Mouse (Mus musculus) kidney, postnatal 36 days (tissue): Measurements from ENCODE around the gene Smarcb1.

Experiments used
- DNase-seq, 2 experiments: peaks; one replicate each; pipeline ENCODE4 v3.0.0; 2021 to 2022; ENCODE audit warnings: mixed read lengths in 2 of 2

The Smarcb1 gene

DNA sequence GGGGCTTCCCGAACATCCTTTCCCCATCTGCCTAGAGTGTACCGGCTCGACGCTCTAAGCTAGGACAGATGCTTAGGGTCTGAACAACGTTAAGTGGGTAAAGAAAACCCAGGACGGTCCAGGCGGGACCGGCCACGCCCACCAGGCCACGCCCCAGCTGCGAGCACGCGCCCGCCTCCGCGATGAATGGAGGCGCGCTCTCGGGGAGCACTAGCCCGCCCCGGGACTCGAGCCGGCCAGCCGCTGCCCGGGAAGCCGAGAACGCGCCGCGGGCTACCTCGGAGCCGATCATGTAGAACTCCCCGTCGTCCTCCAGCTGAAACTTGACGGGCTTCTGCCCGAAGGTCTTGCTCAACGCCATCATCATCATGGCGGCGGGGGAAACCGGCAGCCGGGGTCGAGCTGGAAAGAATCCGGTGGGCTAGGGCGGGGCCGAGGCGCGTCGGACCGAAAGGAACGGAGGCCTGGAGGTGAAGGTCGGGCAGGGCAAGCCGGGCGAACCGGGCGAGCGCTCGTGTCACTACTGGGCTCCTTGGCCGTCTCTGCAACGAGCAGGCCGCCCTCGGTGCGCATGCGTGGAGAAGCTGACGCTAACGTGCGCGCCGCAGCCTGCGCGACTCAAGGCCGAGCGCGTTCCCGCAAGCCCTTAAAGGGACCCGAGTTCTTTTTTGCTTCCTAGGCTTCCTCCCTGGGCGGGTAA lies at the start of gene Smarcb1:
Gene Smarcb1, minus strand, starts transcription at position 592 of the 700 bp plus-strand sequence.
- DNase-seq = peak; percentile 96 to 98

GRCm38 (mm10) chr10:75954381-75954811 lies 33.0 kb upstream of the Smarcb1 start, which contains the start of gene Gm5134:
Gene Gm5134, plus strand, starts transcription at chr10:75954514.
- DNase-seq = no peak

DNA sequence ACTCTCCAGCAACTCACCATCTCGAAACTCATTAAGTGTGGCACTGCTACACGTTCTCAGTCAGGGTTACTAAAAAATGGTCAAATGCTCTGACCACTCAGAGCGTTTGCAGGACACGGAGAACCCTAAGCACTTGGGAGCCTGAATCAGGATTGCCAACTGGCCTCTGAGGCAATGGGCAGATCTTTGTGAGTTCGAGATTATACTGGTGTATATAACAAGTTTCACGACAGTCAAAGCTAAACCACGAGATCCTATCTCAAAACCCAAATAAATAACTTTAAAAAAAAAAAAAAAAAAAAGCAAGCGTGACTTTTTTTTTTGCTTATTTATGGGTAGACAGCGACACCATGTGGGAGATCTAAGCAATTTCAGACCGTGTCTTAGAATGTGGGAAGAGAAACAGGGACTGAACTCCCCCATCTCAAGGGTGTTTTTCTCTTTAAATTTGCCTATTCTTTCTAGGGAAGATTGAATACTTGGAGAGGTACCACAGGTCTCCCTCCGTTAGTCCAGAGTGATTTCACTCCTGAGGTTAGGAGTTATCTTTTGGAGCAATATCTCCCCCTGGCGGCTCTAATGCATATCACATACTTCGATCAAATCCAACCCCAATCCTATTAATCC lies 30.1 kb upstream of the Smarcb1 start:
- peak; percentile 54 to 74 for DNase-seq

DNA sequence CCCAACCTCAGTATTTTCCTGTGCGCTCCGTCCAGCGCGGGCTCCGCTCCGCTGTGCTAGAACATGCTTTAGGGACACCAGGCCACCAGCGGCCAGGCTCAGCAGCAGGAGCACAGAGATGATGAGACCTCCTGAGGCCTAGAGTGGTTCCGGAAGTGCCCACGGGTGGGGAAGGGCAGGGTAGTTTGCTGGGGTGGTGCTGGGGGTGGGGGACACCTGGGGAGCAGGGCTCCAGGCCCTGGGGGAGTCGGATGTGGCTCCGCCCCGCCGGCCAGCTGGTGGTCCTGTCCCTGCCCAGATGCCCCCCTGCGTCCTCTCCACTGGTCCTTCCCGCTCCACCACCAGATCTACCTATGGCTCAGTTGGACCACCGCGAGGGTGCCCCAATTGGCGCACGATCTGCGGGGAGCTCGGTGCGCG lies 29.4 kb upstream of the Smarcb1 start:
- DNase-seq = peak; percentile 34 to 53

DNA sequence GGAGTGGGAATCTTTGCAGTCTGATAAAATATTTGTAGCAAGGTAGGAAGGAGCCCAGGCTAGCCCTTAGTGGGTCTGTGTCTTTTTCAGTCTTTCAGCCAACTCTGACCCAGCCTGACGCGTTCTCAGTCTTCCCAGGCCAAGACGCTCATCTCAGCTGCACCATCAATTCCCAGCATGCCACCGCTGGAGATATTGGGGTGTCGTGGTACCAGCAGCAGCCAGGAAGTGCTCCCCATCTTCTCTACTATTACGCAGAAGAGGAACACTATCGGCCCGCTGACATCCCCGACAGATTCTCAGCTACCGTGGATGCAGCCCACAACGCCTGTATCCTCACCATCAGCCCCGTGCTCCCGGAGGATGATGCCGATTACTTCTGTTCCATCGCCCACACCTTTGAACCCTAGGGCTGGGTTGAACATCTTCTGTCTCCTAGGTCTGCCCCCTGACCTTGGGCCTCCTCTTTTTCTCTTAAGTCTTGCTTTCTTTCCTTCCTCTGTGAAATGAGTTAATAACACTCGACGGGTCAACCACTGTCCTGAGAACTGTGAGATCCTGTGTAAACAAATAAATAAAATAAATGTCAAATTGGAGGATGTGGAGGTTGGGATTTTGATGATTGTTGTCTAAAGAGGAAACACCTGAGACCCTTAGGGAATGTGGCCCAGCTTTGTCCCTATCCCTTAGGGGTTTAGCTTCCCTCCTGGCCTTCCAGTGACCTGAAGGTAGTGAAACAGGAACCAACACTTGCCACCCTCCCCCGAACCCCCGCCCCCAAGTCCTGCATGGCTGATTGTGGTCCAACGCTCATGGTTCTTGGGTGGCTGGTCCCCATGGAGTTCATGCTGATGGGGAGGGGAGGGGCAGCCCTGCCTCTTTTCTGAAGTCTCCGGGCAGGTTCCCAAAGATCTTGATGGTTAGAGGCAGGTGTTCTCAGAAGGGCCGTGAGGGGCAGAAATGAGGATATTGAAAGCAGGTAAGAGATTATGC lies 27.9 kb upstream of the Smarcb1 start:
- DNase-seq = peak; percentile 30 to 34

DNA sequence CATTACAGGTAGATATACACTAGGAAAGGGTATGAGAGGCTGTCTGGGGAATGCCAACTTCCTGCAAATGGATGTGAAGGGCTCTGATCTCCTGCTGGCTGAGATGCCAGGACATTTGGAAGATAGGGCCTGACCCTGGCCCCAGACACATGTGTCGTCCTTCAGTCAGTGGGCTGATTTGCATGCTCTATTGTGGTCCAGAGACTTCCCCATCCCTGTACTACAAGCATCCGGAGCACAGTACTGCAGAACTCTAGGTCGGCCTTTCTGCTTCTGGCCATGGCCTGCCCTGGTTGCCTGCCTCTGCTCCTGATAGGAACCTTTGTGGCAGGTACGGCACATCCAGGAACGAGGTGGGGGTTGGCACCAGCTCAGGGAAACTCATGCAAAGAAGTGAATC lies 26.7 kb upstream of the Smarcb1 start:
- no peak for DNase-seq

GRCm38 (mm10) chr10:75945896-75946295 lies 24.5 kb upstream of the Smarcb1 start:
- no peak for DNase-seq

GRCm38 (mm10) chr10:75945213-75945612 lies 23.8 kb upstream of the Smarcb1 start:
- DNase-seq = peak in 1 of 2 experiments; percentile 0

DNA sequence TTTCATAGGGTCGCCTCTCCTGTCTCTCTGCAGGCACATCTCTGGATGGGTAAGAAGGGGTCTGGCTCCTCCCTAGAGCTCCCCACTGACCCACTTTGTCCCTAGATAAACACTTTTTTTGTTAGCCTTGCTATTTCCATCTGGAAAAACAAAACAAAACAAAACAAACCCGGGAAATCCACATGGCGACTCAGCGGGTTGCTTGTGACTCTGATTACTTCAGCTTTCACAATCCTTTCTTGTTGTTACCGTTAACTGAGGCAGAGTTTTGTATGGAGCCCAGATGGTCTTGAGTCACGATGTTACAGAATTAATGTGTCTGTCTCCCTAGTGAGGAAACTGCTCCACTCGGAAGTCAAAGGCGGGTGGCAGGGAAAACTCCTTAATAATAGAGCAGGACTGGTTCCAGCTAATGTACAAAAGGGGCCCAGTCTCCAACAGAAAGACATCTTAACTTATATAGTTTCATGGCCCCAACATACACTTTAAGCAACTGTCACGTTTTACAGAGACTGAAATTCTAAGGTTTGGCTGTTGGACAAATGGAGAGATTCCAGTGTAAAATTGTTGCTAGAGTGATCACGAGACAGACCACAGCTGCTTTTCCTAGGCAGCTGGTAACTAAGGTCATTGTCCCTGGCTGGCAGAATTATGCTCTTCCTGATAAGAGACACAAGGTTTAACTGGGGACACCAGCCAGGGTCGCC lies 22.8 kb upstream of the Smarcb1 start:
- DNase-seq = peak; percentile 43 to 56

DNA sequence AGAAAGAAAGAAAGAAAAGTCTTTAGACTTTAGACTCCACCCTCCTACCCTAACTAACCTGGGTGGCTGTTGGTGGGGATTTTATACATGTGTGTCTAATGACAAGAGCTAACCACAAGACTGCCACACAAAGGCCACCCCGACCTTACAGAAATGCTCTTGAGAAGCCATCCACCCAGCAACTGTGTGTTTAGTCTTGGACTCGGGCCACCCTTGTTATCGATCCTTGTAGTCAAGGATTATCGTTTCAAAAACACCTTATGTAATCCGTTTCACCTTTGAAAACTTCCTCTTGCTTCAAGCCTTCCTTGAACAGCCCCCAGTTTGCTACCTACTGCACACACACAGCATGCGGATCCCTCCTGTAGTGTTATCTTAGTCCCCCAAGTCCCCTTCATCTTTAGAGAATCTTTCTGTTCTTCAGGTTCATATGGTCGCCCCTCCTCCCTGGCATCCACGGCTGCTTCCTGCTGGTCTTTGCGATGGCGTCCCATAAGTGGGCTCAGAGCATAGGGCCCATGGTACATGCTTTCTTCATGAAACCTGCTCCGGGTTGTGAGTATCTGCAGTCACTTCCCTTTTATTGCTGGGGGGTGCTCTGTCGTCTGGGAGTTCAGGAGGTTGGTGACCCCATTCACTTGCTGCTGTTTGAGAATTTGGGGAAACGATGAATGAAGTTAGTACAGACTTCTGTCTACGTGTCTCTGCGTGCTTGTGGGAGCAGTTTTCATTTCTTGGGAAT lies 21.5 kb upstream of the Smarcb1 start, which contains the start of gene Vpreb3:
Gene Vpreb3, plus strand, starts transcription at position 322 of the 742 bp plus-strand sequence.
- no peak for DNase-seq

DNA sequence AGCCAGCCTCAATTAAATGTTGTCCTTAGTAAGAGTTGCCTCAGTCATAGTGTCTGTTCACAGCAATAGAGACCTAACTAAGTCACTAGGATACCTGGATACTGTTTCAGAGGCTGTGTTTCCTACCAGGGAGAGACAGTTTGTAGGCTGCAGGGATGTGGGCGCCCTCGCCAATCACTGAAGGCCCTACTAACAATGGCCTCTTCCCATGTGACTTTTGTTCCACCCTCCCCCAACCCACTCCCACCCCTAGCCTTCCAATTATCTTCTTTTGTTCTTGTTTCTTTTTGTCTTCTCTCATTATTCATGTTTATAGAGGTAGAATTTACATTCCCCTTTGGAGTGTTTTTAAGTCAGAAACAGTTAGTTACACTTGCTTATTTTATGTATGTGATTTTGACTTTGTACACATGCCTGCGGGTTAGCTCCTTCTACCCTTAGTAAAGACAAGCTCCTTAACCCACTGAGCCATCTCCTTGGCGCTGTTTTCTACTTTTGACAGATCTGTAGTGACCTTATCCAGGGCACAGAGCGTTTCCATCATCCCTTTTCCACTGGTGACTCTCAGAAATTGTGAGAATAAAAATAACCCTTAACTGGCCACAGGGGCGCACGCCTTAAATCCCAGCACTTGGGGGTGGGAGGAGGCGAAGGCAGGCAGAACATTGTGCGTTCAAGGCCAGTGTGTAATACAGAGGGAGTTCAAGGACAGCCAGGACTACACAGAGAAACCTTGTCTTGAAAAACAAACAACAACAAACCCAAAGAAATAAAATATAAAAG lies 19.8 kb upstream of the Smarcb1 start:
- DNase-seq = no peak

GRCm38 (mm10) chr10:75940520-75940919 lies 19.1 kb upstream of the Smarcb1 start, which contains the start of gene Gm867:
Gene Gm867, minus strand, starts transcription at chr10:75940672.
- peak; percentile 40 to 48 for DNase-seq

DNA sequence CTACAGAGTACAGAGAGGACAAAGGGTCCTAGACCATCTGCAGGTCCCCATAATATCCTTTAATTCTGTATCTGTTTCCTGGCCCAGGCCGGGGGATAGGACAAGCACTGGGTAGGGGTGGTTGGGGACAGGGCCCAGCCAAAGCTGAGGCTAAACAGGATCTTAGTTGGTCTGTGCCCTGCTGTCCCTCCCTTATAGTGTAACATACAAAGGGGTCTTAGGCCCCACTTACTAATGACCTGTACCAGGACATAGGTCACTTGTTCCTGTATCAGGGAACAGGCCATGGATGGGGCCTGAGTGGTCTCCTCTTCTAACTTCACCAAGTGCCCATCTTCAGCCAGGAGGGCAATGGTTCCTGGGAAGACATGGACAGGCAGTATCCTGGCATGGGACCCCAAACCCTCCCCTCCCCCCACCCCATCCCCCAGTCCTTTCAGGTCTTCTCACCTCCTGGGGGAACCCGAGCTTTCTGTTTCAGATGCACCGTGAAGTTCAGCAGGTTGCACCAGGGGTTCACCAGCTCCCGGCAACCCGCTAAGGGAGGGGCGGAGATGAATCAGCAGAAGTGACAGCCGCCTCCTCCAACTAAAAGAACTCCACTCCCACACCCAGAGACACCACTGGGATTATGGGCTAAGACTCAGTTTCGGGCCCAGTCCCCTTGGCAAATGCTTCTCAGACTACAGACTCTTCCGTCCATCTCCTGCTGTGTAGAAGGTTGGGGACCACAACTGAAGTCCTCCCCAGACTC lies 18.2 kb upstream of the Smarcb1 start:
- DNase-seq = no peak

- peak; percentile 32 to 54 for DNase-seq
These were observed 16.6 kb upstream of the Smarcb1 start for GRCm38 (mm10) chr10:75937851-75938643.

- peak; percentile 44 for DNase-seq
These were observed 15.7 kb upstream of the Smarcb1 start for GRCm38 (mm10) chr10:75936909-75937667.

- peak; percentile 92 to 93 for DNase-seq
These were observed 14.5 kb upstream of the Smarcb1 start, which contains the start of gene Mmp11 for GRCm38 (mm10) chr10:75935680-75936541. Gene Mmp11, minus strand, starts transcription at chr10:75936496.

- no peak for DNase-seq
These were observed 13.6 kb upstream of the Smarcb1 start for GRCm38 (mm10) chr10:75934991-75935390.
